Mouse (Mus musculus) testis, adult 2 months (tissue): ENCODE measurements around the gene Slc4a4.

Experiments used
- CTCF ChIP-seq: fragments of 200-500 bp; IDR thresholded peaks from 2 replicates; pipeline ENCODE4 v1.5.1; 2012; ENCODE audit warnings: low read depth, mild to moderate bottlenecking, inconsistent platforms, low read length, moderate library complexity; ENCODE audit not compliant: control insufficient read depth, insufficient read depth, insufficient replicate concordance
- POLR2A ChIP-seq: fragments of 200-500 bp; IDR thresholded peaks from 2 replicates; pipeline ENCODE4 v1.6.1; 2012; ENCODE audit warnings: low read depth, mild to moderate bottlenecking, inconsistent platforms, low read length, moderate library complexity; ENCODE audit not compliant: control insufficient read depth

DNA sequence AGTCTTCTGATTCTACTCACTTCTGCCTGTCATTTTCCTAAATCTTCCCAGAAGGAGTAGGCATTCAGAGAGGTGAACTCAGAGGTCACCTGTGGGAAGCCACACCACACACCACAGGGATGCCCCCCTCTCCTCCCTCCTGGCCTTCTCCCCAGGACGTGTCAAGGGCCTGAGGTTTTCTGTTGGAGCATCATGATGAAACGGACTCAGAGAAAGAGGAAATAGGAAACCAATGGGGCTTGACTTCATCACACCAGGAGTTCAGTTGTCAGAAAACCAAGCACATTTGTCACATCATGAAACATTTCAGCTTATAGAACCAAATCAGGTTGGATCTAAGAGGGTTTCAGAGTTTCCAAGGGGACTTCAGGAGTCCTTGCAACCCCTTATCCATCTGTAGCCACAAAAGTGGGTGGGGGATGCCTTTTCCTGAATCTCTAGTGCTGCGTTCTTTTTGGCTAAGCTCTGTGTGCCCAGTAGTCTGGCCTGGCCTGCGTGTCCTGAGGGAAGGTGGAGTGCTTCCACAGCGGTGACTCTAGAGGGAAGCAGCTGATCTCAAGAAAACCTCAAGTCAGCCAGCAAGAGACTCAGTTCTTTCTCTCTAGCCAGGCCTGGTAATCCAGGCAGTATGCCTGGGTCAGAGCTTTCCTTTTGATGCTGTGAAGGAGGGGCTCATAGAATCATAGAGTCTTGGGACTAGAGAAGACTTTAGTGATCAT is 46.4 kb upstream of the Slc4a4 start:
- TF ChIP-seq POLR2A = no peak
- TF ChIP-seq CTCF = no peak
